Mouse (Mus musculus) thymus, postnatal 4 days (tissue): ENCODE results near the gene Twsg1.
"Not testable (repeated sequence)": the region's sequence is repeated elsewhere in the genome, so short reads cannot be mapped to it uniquely, and the experiment has no call there.

ENCODE experiments used
- DNase-seq: peaks from one replicate; pipeline ENCODE4 v3.0.0; 2021

Gene Twsg1

GRCm38 (mm10) chr17:65950622-65951404 is at the start of gene Twsg1:
Gene Twsg1, minus strand, starts transcription at chr17:65951226.
- DNase-seq, result peak; percentile 100

- DNase-seq, result no peak
These were observed 37.3 kb upstream of the Twsg1 start for GRCm38 (mm10) chr17:65988151-65988820.

GRCm38 (mm10) chr17:65976720-65977119 is 25.7 kb upstream of the Twsg1 start:
- DNase-seq, result not testable (repeated sequence)

- no peak for DNase-seq
These were observed 16.7 kb upstream of the Twsg1 start for GRCm38 (mm10) chr17:65967751-65968150.

GRCm38 (mm10) chr17:65962263-65962662 is 11.2 kb upstream of the Twsg1 start:
- DNase-seq, result no peak

- DNase-seq, result no peak
These were observed 10.6 kb upstream of the Twsg1 start for GRCm38 (mm10) chr17:65961606-65962136.

GRCm38 (mm10) chr17:65959011-65959410 is 8.0 kb upstream of the Twsg1 start:
- DNase-seq, result no peak

- no peak for DNase-seq
These were observed 7.3 kb upstream of the Twsg1 start for GRCm38 (mm10) chr17:65958366-65958765.

GRCm38 (mm10) chr17:65957782-65958325 is 6.8 kb upstream of the Twsg1 start:
- no peak for DNase-seq

GRCm38 (mm10) chr17:65956993-65957781 is 6.2 kb upstream of the Twsg1 start:
- DNase-seq, result no peak

GRCm38 (mm10) chr17:65956140-65956539 is 5.1 kb upstream of the Twsg1 start:
- no peak for DNase-seq

- DNase-seq, result no peak
These were observed 2.9 kb upstream of the Twsg1 start for GRCm38 (mm10) chr17:65953959-65954358.

GRCm38 (mm10) chr17:65952083-65952482 is 1.1 kb upstream of the Twsg1 start:
- DNase-seq, result no peak

- no peak for DNase-seq
These were observed 843 bp downstream of the Twsg1 start for GRCm38 (mm10) chr17:65950183-65950582.

- no peak for DNase-seq
These were observed 3.7 kb downstream of the Twsg1 start for GRCm38 (mm10) chr17:65947307-65947706.

- no peak for DNase-seq
These were observed 5.6 kb downstream of the Twsg1 start for GRCm38 (mm10) chr17:65945420-65945819.

GRCm38 (mm10) chr17:65942394-65942793 is 8.6 kb downstream of the Twsg1 start:
- no peak for DNase-seq

GRCm38 (mm10) chr17:65941275-65941674 is 9.8 kb downstream of the Twsg1 start:
- no peak for DNase-seq

GRCm38 (mm10) chr17:65940221-65940620 is 10.8 kb downstream of the Twsg1 start:
- DNase-seq, result no peak

GRCm38 (mm10) chr17:65939461-65940192 is 11.4 kb downstream of the Twsg1 start:
- DNase-seq, result no peak

GRCm38 (mm10) chr17:65937671-65938070 is 13.4 kb downstream of the Twsg1 start:
- DNase-seq, result no peak

- peak; percentile 64 for DNase-seq
These were observed 17.3 kb downstream of the Twsg1 start for GRCm38 (mm10) chr17:65933741-65934140.
